Mouse (Mus musculus) forebrain, embryonic 13.5 days (tissue): ENCODE measurements at regions not wholly inside any gene's neighbourhood (a gene's known extent, or its start where the extent isn't known, plus 50 kb on each side); places are given as distances from the start of the nearest gene placed in this dataset.

ENCODE experiments used
- ATAC-seq: fragments of 200-750 bp; cut with Nextera tagmentation; 2 replicates; pipeline ENCODE4 v1.8.0; 2017
- H3K27ac ChIP-seq: fragments of 300-500 bp; sonication (generic); 2 replicates; pipeline ENCODE4 v1.5.1; 2015; ENCODE audit warnings: inconsistent platforms, mild to moderate bottlenecking, moderate library complexity
- H3K27me3 ChIP-seq: fragments of 300-500 bp; sonication (generic); 2 replicates; pipeline ENCODE4 v1.6.1; 2015; ENCODE audit warnings: mild to moderate bottlenecking, inconsistent platforms
- H3K36me3 ChIP-seq: fragments of 300-500 bp; sonication (generic); 2 replicates; pipeline ENCODE4 v1.6.1; 2015; ENCODE audit warnings: mild to moderate bottlenecking, inconsistent platforms; ENCODE audit not compliant: poor library complexity, severe bottlenecking
- H3K4me1 ChIP-seq: fragments of 300-500 bp; sonication (generic); 2 replicates; pipeline ENCODE4 v1.6.1; 2015; ENCODE audit warnings: inconsistent platforms
- H3K4me2 ChIP-seq: fragments of 300-500 bp; sonication (generic); 2 replicates; pipeline ENCODE4 v1.6.1; 2015; ENCODE audit warnings: inconsistent platforms, mild to moderate bottlenecking, moderate library complexity
- H3K4me3 ChIP-seq: fragments of 300-500 bp; sonication (generic); 2 replicates; pipeline ENCODE4 v1.5.1; 2015; ENCODE audit warnings: mild to moderate bottlenecking, inconsistent platforms
- H3K9ac ChIP-seq: fragments of 300-500 bp; sonication (generic); 2 replicates; pipeline ENCODE4 v1.6.1; 2015; ENCODE audit warnings: mild to moderate bottlenecking, inconsistent platforms
- H3K9me3 ChIP-seq: fragments of 300-500 bp; sonication (generic); replicated peaks from 2 replicates; pipeline ENCODE4 v1.6.1; 2016; ENCODE audit warnings: inconsistent platforms
- WGBS: fragments of 180-500 bp; shearing (Covaris S2); methylation state at CpG from one replicate; pipeline ENCODE4 v1.1.7; 2015; 5-methylcytosine and 5-hydroxymethylcytosine counted together

- H3K36me3 ChIP-seq: no peaks in the 10 kb centered on the region
- H3K27me3 ChIP-seq: no peaks in the 10 kb centered on the region
- no peak overlapping the region for H3K4me3 ChIP-seq
- 0 out of 2 replicates have a peak, but pooled peaks cover 4% of the 10 kb centered on the region for H3K4me1 ChIP-seq
- ATAC-seq: no peak
- H3K4me2 ChIP-seq: no peak overlapping the region
- no peak overlapping the region for H3K27ac ChIP-seq
- H3K9me3 ChIP-seq: no peaks in the 10 kb centered on the region
- no peak overlapping the region for H3K9ac ChIP-seq
- 47% methylated on average over 9 of the region's 9 CpGs for WGBS
Measured at GRCm38 (mm10) chr5:85177787-85178186, 760.6 kb upstream of the Epha5 start.

GRCm38 (mm10) chr5:85173899-85174298 lies 756.7 kb upstream of the Epha5 start:
- Histone ChIP-seq H3K4me2 (no peak overlapping the region), H3K36me3 (no peaks in the 10 kb centered on the region), H3K27me3 (no peaks in the 10 kb centered on the region), H3K27ac (no peak overlapping the region), H3K4me3 (no peak overlapping the region), H3K9ac (no peak overlapping the region), H3K9me3 (no peaks in the 10 kb centered on the region), H3K4me1 (0 out of 2 replicates have a peak, but pooled peaks cover 4% of the 10 kb centered on the region)
- WGBS: 92% methylated on average over 1 of the region's 1 CpGs
- ATAC-seq: no peak

- Histone ChIP-seq H3K4me3 (no peak overlapping the region), H3K36me3 (no peaks in the 10 kb centered on the region), H3K27ac (no peak overlapping the region), H3K27me3 (no peaks in the 10 kb centered on the region), H3K4me2 (no peak overlapping the region), H3K9me3 (no peaks in the 10 kb centered on the region), H3K4me1 (no peaks in the 10 kb centered on the region), H3K9ac (no peak overlapping the region)
- WGBS: 36% methylated on average over 1 of the region's 1 CpGs
- peak; percentile 59; the same call in 1 of the 2 replicates for ATAC-seq
Measured at GRCm38 (mm10) chr5:85155858-85156257, 738.7 kb upstream of the Epha5 start.

GRCm38 (mm10) chr5:85155213-85155612 lies 738.0 kb upstream of the Epha5 start:
- Histone ChIP-seq H3K27ac (no peak overlapping the region), H3K4me1 (no peaks in the 10 kb centered on the region), H3K9ac (no peak overlapping the region), H3K36me3 (no peaks in the 10 kb centered on the region), H3K27me3 (no peaks in the 10 kb centered on the region), H3K4me3 (no peak overlapping the region), H3K4me2 (no peak overlapping the region), H3K9me3 (no peaks in the 10 kb centered on the region)
- no peak for ATAC-seq
- 84% methylated on average over 1 of the region's 1 CpGs for WGBS
